Mouse (Mus musculus): ENCODE measurements at regions not wholly inside any gene's neighbourhood (a gene's known extent, or its start where the extent isn't known, plus 50 kb on each side); places are given as distances from the start of the nearest gene placed in this dataset.

GRCm38 (mm10) chr1:146185444-146185843 is 309.1 kb upstream of the Brinp3 start:
- no peak for DNase-seq

DNA sequence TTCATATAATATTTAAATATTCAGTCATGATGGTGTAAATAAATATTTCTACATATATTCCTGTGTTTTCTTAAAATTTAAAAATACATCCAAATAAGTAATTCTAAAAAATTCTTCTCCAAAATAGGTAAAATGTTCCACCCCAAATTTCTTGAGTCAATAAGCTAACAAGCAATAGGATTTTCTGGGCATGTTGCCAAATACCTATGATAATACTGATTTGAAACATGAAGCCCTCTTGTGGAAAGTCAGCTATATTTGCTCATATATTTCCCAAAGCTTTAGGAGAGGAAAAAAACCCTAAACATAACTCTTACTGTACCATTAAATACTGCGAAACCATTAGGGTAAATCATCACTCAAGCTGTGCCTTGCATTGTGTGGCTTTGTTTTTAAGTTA is 282.9 kb upstream of the Brinp3 start:
- no peak for DNase-seq

DNA sequence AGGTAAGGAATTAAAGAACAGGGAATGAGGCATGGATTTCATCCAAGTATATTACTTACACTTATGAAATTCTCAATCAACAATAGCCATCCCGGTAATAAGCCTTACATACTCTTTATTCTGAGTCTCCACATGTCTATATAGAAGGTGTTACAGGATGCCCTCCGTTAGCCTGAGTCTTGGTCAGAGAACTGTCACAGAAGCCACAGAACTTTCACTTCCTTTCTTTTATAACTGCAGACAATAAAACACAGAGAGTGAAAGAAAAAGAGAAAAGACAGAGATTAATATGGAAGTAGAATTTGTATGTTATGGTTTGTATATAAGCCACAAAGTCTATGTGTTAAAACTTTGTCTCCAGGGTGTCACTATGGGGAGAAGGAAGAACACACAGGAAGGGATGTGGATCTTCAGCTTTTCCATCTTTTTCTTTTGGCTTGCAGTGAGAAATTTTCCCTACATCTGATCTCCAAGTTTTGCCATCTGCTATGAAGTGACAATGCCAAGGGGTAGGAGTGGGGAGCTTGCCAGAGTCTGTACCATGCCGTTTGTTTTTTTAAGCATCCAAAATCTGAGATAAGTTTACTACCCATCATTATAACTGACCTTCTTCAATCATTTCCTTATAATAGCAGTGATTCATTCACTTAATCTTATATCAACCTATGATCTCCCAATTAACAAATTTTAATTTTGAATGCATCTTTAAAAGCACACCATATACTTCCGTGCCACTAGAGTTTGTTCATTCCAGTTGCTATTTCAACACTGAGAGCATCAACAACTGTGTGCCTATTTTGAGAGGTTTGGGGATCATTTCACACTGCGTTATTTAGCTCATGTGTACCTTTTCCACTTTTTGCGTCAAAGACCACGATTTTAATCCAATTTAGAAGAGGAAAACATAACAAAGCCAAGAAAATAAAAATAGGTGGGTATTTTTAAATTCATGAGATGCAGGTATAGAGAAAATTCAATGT is 262.8 kb upstream of the Brinp3 start:
- peak; percentile 65 for DNase-seq

GRCm38 (mm10) chr1:146260400-146260799 is 234.2 kb upstream of the Brinp3 start:
- DNase-seq = peak; percentile 23

GRCm38 (mm10) chr1:146299031-146299430 is 195.5 kb upstream of the Brinp3 start:
- no peak for DNase-seq

DNA sequence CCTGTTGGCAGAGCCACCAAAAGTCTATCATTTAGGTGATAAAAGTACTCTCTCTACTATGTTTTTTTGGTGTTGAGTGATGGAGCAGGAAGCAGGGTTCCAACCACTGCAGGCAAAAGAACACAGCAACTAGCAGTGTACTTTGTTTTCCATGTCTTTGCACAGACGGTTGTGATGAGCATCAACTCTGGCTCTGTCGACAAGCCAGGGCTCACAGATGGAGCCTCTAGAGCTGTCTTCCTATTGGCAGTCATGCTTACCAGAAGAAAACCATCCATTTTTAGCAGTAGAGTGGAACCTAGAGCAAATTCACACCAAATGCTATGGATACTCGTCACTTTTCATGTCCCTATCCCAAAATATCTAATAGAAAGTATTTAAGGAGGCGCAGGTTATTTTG is 182.0 kb upstream of the Brinp3 start:
- no peak for DNase-seq

DNA sequence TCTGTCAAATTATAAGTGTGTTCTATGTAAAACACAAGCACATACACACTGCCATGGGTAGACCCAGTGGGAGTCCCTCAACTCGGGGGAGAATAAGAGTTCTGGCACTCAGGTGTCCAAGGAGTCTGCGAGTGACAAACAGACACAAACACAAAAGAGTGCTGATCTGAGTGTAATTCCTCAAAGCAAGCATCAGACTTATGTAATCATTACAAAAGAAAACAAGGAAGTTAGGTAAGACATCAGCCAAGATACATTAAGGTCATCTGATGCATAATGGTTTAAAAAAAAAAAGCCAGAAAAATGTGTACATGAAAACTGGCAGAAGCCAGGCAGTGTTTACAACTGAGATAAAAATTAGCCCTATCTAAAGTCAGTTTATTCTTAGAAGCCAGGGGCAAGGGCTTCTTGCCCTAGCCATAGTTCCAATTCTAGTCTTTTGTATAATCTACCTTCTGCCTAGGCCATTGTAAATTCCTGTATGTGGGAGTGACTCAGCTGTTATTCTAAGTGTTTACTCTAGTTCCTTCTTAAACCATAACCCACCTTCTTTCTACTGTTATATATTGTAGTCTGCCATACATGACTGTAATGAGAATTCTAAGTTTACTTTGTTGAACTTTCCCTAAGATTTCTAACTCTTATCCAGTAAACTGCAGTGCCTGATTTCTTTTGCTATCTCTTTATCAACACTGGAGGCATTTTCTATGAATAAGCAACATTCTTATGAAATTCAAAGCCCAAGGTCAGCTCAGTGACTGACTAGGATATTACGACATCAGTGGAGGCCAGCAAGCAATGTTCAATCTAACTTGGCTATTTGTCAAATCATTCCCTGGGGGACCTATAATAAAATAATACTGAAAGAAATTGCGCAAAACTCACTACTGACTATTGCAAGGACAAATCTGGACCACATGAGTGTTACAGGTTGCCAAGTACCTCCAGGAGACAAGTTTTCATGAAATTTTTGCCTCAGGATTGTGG is 178.1 kb upstream of the Brinp3 start:
- DNase-seq = no peak

DNA sequence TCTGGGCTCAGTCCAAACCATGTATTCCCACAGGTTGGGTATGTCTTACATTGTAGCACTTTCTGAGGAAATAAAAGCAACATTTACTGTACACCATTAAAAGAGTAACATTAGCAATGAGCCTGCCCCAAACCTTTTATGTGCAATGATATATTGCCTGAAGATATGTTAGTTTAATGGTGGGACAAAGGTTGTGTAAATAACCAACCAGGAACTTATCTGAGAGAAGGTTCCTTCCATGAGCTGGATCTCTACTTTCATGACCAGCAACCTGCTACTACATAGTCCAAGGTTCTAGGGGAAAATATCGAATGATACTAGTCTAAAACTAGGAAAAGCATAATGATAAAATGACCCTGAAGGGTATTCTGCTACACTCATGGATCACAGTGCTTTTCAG is 172.5 kb upstream of the Brinp3 start:
- no peak for DNase-seq

DNA sequence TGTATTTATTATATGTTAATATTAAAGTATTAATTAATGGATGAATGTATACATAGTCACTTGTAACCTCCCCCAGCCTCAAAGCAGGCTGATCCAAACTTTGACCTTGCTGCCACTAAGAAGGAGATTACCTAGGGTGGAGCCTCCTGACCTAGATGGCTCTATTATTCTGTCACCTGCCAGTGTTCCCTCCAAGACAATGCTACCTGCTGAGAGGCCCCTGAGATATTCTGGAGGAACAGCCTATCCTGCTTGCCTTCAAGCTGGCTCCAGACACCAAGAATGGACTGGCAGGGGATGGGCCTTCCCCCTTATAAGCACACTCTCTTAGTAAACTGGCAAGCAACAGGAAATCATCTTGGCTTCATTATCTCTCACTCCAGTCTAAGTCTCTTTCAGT is 171.7 kb upstream of the Brinp3 start:
- no peak for DNase-seq

DNA sequence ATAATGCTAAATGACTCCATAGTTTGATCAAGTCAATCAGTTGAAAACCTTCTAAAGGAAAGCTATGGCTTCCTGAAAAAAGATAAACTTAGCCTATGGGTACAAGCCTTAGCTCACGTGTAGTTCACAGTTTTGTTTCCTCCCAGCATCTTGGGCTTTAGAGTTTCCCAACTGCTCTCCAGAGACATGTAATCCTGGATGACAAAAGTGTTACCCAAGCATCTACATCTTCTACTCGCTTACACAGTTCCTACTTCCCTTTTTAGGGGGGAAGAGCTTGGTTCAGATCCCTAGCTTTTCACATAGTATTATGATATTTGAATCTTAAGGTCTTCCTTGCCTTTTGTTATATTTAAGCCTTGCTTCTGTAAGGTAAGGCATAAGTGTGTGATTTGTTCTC is 157.5 kb upstream of the Brinp3 start:
- no peak for DNase-seq

DNA sequence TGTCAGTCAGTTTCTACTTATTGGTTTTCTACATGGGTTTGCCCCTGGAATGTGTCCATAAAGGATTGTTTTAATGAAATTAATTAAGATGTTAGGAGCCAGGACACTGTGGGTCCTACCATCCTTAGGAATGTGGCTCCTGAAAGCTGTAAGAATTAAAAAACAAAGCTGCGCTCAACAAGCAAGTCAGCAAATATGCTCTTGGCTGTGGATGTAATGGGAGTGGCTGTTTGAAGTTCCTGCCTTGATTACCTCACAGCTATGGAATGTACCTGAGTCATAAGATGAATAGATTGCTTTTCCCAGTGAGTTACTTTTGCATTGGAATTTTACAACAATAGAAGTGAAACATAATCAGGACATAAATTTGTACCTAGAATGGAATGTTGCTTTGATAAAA is 137.6 kb upstream of the Brinp3 start:
- DNase-seq = no peak

DNA sequence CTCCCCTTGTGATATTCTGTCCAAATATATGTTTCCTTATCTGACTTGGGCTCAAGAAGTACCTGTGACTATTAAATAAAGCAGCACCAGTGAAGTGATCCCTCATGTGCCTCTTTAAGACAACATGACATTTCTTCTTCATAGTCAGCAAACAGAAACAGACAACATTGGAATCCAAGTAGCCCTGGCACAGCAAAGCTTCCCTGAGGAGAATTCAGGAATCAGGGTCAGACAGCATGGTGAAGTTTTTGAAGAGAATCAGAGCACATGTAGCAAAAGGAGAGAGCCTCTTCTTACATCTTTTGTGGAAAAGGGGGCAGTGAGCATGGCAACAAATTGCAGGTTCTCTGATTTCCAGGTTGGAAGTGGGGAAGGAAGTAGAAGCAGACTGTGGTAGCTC is 136.3 kb upstream of the Brinp3 start:
- no peak for DNase-seq

DNA sequence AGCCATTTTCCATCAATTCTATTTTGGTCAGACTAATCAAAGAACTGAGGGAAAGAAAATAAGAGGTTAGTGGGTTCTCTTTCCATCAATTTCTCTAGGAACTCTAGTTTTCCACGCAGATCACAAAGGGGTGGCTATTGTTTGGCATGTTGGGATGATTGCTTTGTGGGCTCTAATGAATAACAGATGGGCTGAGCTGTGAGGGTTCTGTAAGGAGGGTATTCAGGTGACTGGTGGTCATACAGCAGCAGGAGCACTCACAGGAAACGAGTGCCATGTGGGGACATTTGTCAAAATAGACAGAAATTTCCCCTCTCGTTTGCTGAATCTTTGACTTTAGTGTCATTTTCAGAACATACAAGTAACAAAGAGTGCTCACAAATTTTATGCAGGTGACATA is 134.9 kb upstream of the Brinp3 start:
- no peak for DNase-seq

DNA sequence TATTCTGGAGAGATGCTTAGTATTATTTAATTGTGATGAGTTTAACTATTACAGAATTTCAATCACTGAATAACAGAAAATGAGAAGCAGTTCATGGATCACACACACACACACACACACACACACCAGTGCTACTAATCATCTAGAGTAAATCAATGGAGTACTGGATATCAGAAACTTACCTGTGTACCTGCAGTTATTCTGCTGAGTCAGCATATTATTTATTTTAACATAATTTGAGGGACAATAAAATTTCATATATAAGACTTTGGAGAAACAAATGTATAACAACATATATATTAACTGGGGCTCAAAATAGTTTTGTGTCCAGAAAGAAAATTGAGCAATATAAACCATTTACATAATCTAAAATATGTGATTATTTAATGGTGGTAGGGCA is 134.4 kb upstream of the Brinp3 start:
- no peak for DNase-seq

GRCm38 (mm10) chr1:146363777-146364176 is 130.8 kb upstream of the Brinp3 start:
- DNase-seq = peak; percentile 29
